ENCODE assay signal across 8 mouse cellular contexts in genomic region chr17:71001067-71001466, GRCm38 (mm10). TPM values are rescaled to one million over a fixed set of nuclear protein-coding genes. Genes with fewer than 3 reads are reported as not detected.
A peak's percentile ranks its signal among the peaks of the same experiment; 100 is the strongest.
DNase-seq lines count a peak whose midpoint lies in the region; ATAC-seq and TF ChIP-seq lines count a peak whose summit lies in the region.

No protein-coding gene starts in this region.

- TF ChIP-seq POLR2A in heart, adult 2 months (IDR thresholded peaks at IDR 0.05; ENCODE audit: insufficient read depth, low read depth, low read length), result no peak

- H3K79me2 ChIP-seq in heart, adult 2 months (replicated peaks; ENCODE audit: control insufficient read depth, insufficient read depth, low read length), result peaks cover 6% of the 10 kb centered on the region; the same call in 1 of the 2 replicates

- TF ChIP-seq CTCF in heart, adult 2 months (IDR thresholded peaks at IDR 0.05), result no peak

- no peak for TF ChIP-seq EP300 in heart, adult 2 months (IDR thresholded peaks at IDR 0.05; ENCODE audit: insufficient read depth, low read depth, low read length)

- H3K27ac ChIP-seq in heart, adult 2 months, result peak overlapping the region; percentile 100
- H3K27ac ChIP-seq in forebrain, embryonic 10.5 days, result peak overlapping the region; percentile 99
- peak overlapping the region; percentile 99 for H3K27ac ChIP-seq in liver, embryonic 11.5 days (ENCODE audit: low read depth, low read length)

- H3K4me1 ChIP-seq in heart, adult 2 months (ENCODE audit: control insufficient read depth, insufficient read depth, low read length), result peaks cover 16% of the 10 kb centered on the region
- peaks cover 43% of the 10 kb centered on the region for H3K4me1 ChIP-seq in forebrain, embryonic 10.5 days
- H3K4me1 ChIP-seq in liver, embryonic 11.5 days (replicated peaks; ENCODE audit: control insufficient read depth, insufficient read depth, low read length), result peaks cover 34% of the 10 kb centered on the region

- no peak for DNase-seq in heart, adult 2 months
- DNase-seq in heart, postnatal 4 days, result no peak
- DNase-seq in 3T3-L1 (ENCODE audit: low read depth, low spot score), result peak; percentile 65
- no peak for DNase-seq in forebrain, embryonic 10.5 days (ENCODE audit: extremely low spot score, low spot score)
- DNase-seq in liver, embryonic 11.5 days (ENCODE audit: low spot score), result no peak
- no peak for DNase-seq in right cerebral cortex, postnatal 4 days
- no peak for DNase-seq in adrenal gland, adult 2 months
- DNase-seq in cerebellum, adult 11 months, result no peak

- no peak for ATAC-seq in liver, embryonic 11.5 days (replicated peaks; ENCODE audit: low FRiP score)

- under 1% methylated on average over 6 of the region's 6 CpGs for WGBS in heart, adult 2 months
- WGBS in forebrain, embryonic 10.5 days, result 15% methylated on average over 6 of the region's 6 CpGs
- WGBS in liver, embryonic 11.5 days, result 9% methylated on average over 6 of the region's 6 CpGs

- peaks cover 22% of the 10 kb centered on the region for H3K36me3 ChIP-seq in heart, adult 2 months (ENCODE audit: control insufficient read depth, insufficient read depth, low read length)
- H3K36me3 ChIP-seq in forebrain, embryonic 10.5 days (replicated peaks), result peaks cover 16% of the 10 kb centered on the region
- H3K36me3 ChIP-seq in liver, embryonic 11.5 days (ENCODE audit: control insufficient read depth, insufficient read depth, low read length), result peaks cover 5% of the 10 kb centered on the region

- H3K27me3 ChIP-seq in heart, adult 2 months (ENCODE audit: control insufficient read depth, insufficient read depth, low read length), result no peaks in the 10 kb centered on the region
- H3K27me3 ChIP-seq in forebrain, embryonic 10.5 days (ENCODE audit: poor library complexity, severe bottlenecking), result no peaks in the 10 kb centered on the region
- H3K27me3 ChIP-seq in liver, embryonic 11.5 days (replicated peaks; ENCODE audit: control insufficient read depth, insufficient read depth, low read length), result no peaks in the 10 kb centered on the region

- intact Hi-C loops in heart, adult 2 months (cut with DNase I), result loop anchor here (5.0 kb wide), 1 partner anchor 181 kb away; the partner anchor contains the start of gene Lpin2

- H3K9ac ChIP-seq in heart, adult 2 months (ENCODE audit: low read depth, low read length), result peak overlapping the region; percentile 21; the same call in 1 of the 2 replicates
- peak overlapping the region; percentile 97 for H3K9ac ChIP-seq in liver, embryonic 11.5 days (ENCODE audit: low read depth, low read length)

- H3K9me3 ChIP-seq in forebrain, embryonic 10.5 days, result no peaks in the 10 kb centered on the region
- no peaks in the 10 kb centered on the region for H3K9me3 ChIP-seq in liver, embryonic 11.5 days (ENCODE audit: control insufficient read depth, low read length)

- peak overlapping the region; percentile 65 for H3K4me3 ChIP-seq in heart, adult 2 months
- peak overlapping the region; percentile 94 for H3K4me3 ChIP-seq in forebrain, embryonic 10.5 days
- H3K4me3 ChIP-seq in liver, embryonic 11.5 days (ENCODE audit: low read depth, low read length), result peak overlapping the region; percentile 94

- H3K4me2 ChIP-seq in liver, embryonic 11.5 days, result peak overlapping the region; percentile 80

RNA-seq across cellular contexts. Expression of gene Myom1, which starts 1.4 kb away (rescaled TPM):
- 1,000 to 10,000 TPM in 1 of 2 experiments, 100 to 1,000 TPM in 1; 865 to 1,030 TPM for total RNA-seq in heart, adult 2 months (2021)
- polyA plus RNA-seq in heart, adult 2 months (2012; rRNA removed), result 222 and 381 TPM in 2 replicates
- 100 to 1,000 TPM; 944 to 986 TPM for total RNA-seq in heart, postnatal 4 days (2021)
- polyA plus RNA-seq in forebrain, embryonic 10.5 days (2016; fragmentation: Nextera tagmentation; extraction: Ambion mirVana), result 1.6 and 2.2 TPM in 2 replicates
- 5.8 and 7.3 TPM in 2 replicates for polyA plus RNA-seq in liver, embryonic 11.5 days (2014; fragmentation: Nextera tagmentation; extraction: Ambion mirVana)
- total RNA-seq in adrenal gland, adult 2 months (2021), result 1 to 10 TPM; 1.8 to 2.0 TPM
- 0.32 and 0.89 TPM in 2 replicates for polyA plus RNA-seq in adrenal gland, adult 2 months (2012; rRNA removed)

RNA-seq across cellular contexts. Expression of gene Myl12a, which starts 1.6 kb away (rescaled TPM):
- total RNA-seq in heart, adult 2 months (2021), result 1,000 to 10,000 TPM in 1 of 2 experiments, 100 to 1,000 TPM in 1; 822 to 1,002 TPM
- polyA plus RNA-seq in heart, adult 2 months (2012; rRNA removed), result 617 and 695 TPM in 2 replicates
- total RNA-seq in heart, postnatal 4 days (2021), result 100 to 1,000 TPM; 733 to 785 TPM
- 408 and 417 TPM in 2 replicates for polyA plus RNA-seq in forebrain, embryonic 10.5 days (2016; fragmentation: Nextera tagmentation; extraction: Ambion mirVana)
- polyA plus RNA-seq in liver, embryonic 11.5 days (2014; fragmentation: Nextera tagmentation; extraction: Ambion mirVana), result 428 and 442 TPM in 2 replicates
- 100 to 1,000 TPM; 281 to 315 TPM for total RNA-seq in adrenal gland, adult 2 months (2021)
- polyA plus RNA-seq in adrenal gland, adult 2 months (2012; rRNA removed), result 45.7 and 49.1 TPM in 2 replicates

Comparison
In these comparisons a context has a peak if more than half of its experiments do, and no peak if none do; other contexts are left out.
1. RNA of gene Myom1, which starts 1.4 kb away (polyA plus RNA-seq): 222 to 381 TPM in heart, adult 2 months; 5.8 to 7.3 TPM in liver, embryonic 11.5 days, 1.6 to 2.2 TPM in forebrain, embryonic 10.5 days and 0.32 to 0.89 TPM in adrenal gland, adult 2 months; every median in the first group is over 10 times any median in the second.
2. Peak in every context shown above with its lines, with median percentiles within 50 percentile points of each other: H3K27ac ChIP-seq and H3K4me3 ChIP-seq.